Mouse (Mus musculus) left cerebral cortex, adult 2 months (tissue): ENCODE data around the gene Ppp1r36. TPM values are rescaled to one million over a fixed set of nuclear protein-coding genes. Genes with fewer than 3 reads are reported as not detected.

Experiments used
- DNase-seq, 2 experiments: peaks; one replicate each; pipeline ENCODE4 v3.0.0; 2021 to 2022; ENCODE audit warnings: low spot score in 2 of 2, mixed read lengths in 1 of 2; ENCODE audit errors: extremely low spot score in 1 of 2
- H3K27ac ChIP-seq: fragments of 200-600 bp; 2 replicates; pipeline ENCODE4 v1.8.1; 2022
- H3K4me3 ChIP-seq: fragments of 200-600 bp; 2 replicates; pipeline ENCODE4 v1.8.1; 2022
- CTCF ChIP-seq: fragments of 200-600 bp; IDR thresholded peaks from 2 replicates; pipeline ENCODE4 v1.8.1; 2022; ENCODE audit warnings: antibody characterized with exemption, mild to moderate bottlenecking, moderate library complexity
- intact Hi-C: fragments of 180-260 bp; cut with DNase I; formaldehyde crosslinking; loops from one replicate; pipeline ENCODE4 v1.15.1; 2025
- total RNA-seq, 2 experiments: library from RNA; stranded (reverse); gene quantifications; 2 replicates each; pipeline ENCODE4 v1.2.3; 2021

Ppp1r36 gene
- total RNA-seq, 2 experiments from 2014 or later, result 1.1 to 1.4 TPM

- peak overlapping the region; percentile 78 for H3K4me3 ChIP-seq
- peak in 1 of 2 experiments; percentile 18 for DNase-seq
- H3K27ac ChIP-seq, result peak overlapping the region; percentile 98
- no peak for TF ChIP-seq CTCF
- intact Hi-C loops, result loop anchor here (10.0 kb wide), 1 partner anchor 192 kb away; no protein-coding TSS in a partner anchor
Measured at GRCm38 (mm10) chr12:76402991-76403885, 14.1 kb upstream of the Ppp1r36 start.

DNA sequence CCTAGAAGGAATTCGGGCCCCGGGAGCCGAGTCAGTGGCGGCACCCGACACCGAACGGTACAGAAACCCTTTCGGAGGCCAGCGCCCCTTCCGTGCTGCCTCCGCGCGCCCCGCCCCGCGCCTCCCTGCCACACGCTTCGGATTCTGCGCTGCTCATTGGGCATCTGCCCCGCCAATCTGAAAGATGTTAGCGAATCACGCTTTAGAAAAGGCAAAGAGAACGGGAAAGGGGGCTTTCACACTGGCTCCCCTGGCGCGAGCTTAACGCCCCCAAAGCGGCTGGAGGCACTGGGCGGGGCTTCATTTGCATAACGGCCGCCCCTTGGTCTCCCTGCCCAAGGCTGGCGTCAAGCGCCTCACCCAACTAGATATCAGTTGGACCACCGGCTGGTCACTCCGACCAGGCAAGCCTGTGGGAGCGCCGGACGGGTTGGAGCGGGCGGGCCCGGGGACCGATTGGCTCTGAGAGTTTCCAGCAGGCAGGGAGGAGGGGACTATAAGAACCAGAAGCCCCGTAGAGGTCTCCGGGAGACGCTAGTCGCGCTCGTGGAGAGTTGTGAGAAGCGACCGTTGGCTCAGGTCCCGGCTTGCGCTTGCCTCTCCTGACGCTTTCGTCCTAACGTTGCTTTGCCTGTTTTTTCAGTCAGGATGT is 13.3 kb upstream of the Ppp1r36 start, which contains the start of gene Hspa2:
Hspa2 (plus strand) TSS at position 291 of the 652 bp plus-strand sequence.
- intact Hi-C loops, result loop anchor here (1.0 to 10.0 kb wide), 3 partner anchors 34 to 191 kb away; partner anchors contain the start of gene Zbtb1
- DNase-seq, result peak; percentile 99 to 100
- Histone ChIP-seq H3K27ac (peak within 1 kb of the TSS; percentile 98), H3K4me3 (peak within 1 kb of the TSS; percentile 78)
- no peak for TF ChIP-seq CTCF

GRCm38 (mm10) chr12:76404836-76405182 is 12.5 kb upstream of the Ppp1r36 start:
- peak; percentile 18 to 25 for DNase-seq
- no peak for TF ChIP-seq CTCF
- Histone ChIP-seq H3K4me3 (peak overlapping the region; percentile 78), H3K27ac (no peak overlapping the region)
- intact Hi-C loops, result loop anchor here (1.0 to 10.0 kb wide), 3 partner anchors 35 to 190 kb away; partner anchors contain the start of gene Zbtb1

- Histone ChIP-seq H3K27ac (no peak overlapping the region), H3K4me3 (peak overlapping the region; percentile 78)
- intact Hi-C loops, result loop anchor here (2.0 to 10.0 kb wide), 2 partner anchors 65 to 189 kb away; no protein-coding TSS in a partner anchor
- peak; percentile 28 to 41 for DNase-seq
- no peak; the same call in 1 of the 2 replicates for TF ChIP-seq CTCF
Measured at GRCm38 (mm10) chr12:76405183-76405970, 12.0 kb upstream of the Ppp1r36 start.

DNA sequence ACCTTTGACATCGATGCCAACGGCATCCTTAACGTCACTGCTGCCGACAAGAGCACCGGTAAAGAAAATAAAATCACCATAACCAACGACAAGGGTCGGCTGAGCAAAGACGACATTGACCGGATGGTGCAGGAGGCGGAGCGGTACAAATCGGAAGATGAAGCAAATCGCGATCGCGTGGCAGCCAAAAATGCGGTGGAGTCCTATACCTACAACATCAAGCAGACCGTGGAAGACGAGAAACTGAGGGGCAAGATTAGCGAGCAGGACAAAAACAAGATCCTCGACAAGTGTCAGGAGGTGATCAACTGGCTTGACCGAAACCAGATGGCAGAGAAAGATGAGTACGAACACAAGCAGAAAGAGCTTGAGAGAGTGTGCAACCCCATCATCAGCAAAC is 11.4 kb upstream of the Ppp1r36 start:
- DNase-seq, result no peak
- no peak for TF ChIP-seq CTCF
- Histone ChIP-seq H3K27ac (no peak overlapping the region), H3K4me3 (peak overlapping the region; percentile 78)
- intact Hi-C loops, result loop anchor here (2.0 to 10.0 kb wide), 2 partner anchors 65 to 189 kb away; no protein-coding TSS in a partner anchor

DNA sequence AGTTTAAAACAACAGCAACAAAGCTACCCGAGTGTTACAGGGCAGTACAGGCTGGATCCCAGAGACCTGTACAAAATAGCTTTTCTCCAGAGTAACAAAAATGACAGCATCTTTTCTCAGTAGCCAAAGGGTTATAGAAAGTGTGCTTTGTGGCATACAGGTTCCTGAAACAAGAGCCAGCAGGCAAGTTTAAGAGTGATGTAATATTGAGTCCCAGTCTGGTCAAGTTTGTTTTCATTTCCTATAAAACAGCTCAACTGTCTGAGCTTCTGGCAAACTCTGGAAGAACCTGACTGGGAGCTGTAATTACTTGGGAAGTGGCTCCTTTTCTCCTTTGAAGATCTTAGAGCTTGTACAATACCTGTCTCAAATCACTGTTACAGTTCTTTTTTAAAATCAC is 10.2 kb upstream of the Ppp1r36 start:
- Histone ChIP-seq H3K4me3 (peak overlapping the region; percentile 4; the same call in 1 of the 2 replicates), H3K27ac (no peak overlapping the region)
- intact Hi-C loops, result loop anchor here (10.0 kb wide), 1 partner anchor 188 kb away; no protein-coding TSS in a partner anchor
- no peak for DNase-seq
- TF ChIP-seq CTCF, result no peak

DNA sequence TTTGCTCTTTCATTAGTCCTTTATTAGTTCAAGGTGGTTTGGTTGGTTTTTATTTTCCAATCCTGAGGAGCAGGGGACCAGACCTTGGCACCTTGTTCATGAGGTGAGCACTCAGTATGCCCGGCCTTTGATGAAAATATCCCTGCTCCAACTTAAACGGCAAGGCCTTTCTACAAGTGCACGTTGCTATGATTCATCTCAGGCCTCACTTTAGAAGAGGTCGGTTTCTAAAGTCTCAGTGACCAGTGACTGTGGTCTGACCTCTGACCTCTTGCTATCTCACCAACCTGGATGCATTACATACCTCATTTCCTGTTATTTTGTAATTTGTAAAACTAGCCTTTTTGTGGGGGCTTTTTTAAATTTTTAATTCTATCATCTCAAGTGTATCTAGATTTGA is 8.2 kb upstream of the Ppp1r36 start:
- no peak overlapping the region for H3K27ac ChIP-seq
- TF ChIP-seq CTCF, result no peak
- DNase-seq, result no peak
- intact Hi-C loops, result loop anchor here (10.0 kb wide), 1 partner anchor 186 kb away; no protein-coding TSS in a partner anchor
- H3K4me3 ChIP-seq, result no peak overlapping the region

GRCm38 (mm10) chr12:76415383-76416010 is 1.8 kb upstream of the Ppp1r36 start:
- no peak overlapping the region for H3K27ac ChIP-seq
- no peak for TF ChIP-seq CTCF
- intact Hi-C loops, result no loop called here
- no peak for DNase-seq
- no peak overlapping the region for H3K4me3 ChIP-seq

- TF ChIP-seq CTCF, result no peak; the same call in 1 of the 2 replicates
- no peak for DNase-seq
- Histone ChIP-seq H3K27ac (no peak overlapping the region), H3K4me3 (no peak overlapping the region)
- intact Hi-C loops, result no loop called here
Measured at GRCm38 (mm10) chr12:76418346-76418745, 1.0 kb downstream of the Ppp1r36 start.

DNA sequence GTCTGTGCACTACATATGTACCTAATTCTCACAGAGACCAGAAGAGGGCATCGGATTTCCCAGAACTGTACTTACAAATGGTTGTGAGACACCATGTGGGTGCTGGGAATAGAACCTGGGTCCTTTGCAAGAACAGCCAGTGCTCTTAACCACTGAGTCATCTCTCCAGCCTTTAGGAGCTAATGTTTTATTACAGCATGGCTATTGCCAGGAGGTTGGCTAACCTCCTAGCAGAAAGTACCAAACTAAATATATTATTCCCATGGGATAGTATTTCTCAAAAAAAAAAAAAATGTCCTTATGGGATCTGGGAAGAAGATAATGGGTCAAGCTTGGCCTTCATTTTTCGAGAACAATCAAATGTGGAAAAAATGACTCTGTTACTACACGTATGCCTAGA is 7.9 kb downstream of the Ppp1r36 start:
- no peak for TF ChIP-seq CTCF
- Histone ChIP-seq H3K27ac (no peak overlapping the region), H3K4me3 (no peak overlapping the region)
- intact Hi-C loops, result no loop called here
- DNase-seq, result no peak

GRCm38 (mm10) chr12:76427546-76427945 is 10.2 kb downstream of the Ppp1r36 start:
- DNase-seq, result no peak
- intact Hi-C loops, result no loop called here
- Histone ChIP-seq H3K4me3 (no peak overlapping the region), H3K27ac (no peak overlapping the region)
- TF ChIP-seq CTCF, result no peak
